Mouse (Mus musculus): Measurements from ENCODE around the gene Zmynd19.

DNA sequence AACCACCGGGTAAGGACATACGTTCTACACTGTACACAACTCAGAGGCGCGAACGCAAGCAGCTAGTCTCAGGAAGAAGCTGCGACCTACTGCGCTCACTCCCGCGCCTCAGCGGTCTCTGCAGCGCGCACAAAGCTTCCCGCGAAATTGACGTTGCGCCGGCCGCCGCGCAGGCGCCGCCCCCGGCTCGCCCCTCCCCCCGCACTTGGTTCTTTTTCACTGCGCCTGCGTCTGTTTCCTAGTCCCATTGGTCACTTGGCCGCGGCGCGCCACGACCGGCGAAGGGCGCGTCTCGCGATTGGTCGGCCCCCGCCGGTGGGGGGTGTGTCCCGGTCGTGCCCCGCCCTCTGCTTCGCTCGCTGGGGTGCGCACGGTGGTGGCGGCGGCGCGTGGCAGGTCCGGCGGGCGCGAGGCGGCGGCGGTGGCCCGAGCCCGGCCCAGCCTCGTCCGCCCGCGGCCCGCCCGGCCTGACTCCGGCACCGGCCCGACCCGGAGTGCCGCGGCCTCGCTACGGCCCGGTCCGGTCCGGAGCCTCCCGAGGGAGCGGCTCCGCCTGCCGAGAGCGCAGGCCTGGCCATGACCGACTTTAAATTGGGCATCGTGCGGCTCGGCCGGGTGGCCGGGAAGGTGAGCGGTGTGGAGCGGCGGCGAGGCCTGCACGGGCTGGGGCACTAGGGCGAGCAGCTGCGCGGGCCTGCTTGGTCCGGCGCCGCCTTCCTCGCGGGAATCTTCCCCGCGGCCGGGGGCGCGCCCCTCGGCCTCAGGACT lies at the start of gene Zmynd19:
- peak; percentile 60; the same call in 1 of the 2 replicates for TF ChIP-seq POLR2A (IDR thresholded peaks at IDR 0.05; ENCODE audit: borderline replicate concordance, control insufficient read depth, low read depth, low read length)
- no peak for TF ChIP-seq CTCF (IDR thresholded peaks at IDR 0.05; ENCODE audit: control insufficient read depth, insufficient read depth, low read length)

Measured in bone marrow, adult 2 months (tissue).